In the genomic region with DNA sequence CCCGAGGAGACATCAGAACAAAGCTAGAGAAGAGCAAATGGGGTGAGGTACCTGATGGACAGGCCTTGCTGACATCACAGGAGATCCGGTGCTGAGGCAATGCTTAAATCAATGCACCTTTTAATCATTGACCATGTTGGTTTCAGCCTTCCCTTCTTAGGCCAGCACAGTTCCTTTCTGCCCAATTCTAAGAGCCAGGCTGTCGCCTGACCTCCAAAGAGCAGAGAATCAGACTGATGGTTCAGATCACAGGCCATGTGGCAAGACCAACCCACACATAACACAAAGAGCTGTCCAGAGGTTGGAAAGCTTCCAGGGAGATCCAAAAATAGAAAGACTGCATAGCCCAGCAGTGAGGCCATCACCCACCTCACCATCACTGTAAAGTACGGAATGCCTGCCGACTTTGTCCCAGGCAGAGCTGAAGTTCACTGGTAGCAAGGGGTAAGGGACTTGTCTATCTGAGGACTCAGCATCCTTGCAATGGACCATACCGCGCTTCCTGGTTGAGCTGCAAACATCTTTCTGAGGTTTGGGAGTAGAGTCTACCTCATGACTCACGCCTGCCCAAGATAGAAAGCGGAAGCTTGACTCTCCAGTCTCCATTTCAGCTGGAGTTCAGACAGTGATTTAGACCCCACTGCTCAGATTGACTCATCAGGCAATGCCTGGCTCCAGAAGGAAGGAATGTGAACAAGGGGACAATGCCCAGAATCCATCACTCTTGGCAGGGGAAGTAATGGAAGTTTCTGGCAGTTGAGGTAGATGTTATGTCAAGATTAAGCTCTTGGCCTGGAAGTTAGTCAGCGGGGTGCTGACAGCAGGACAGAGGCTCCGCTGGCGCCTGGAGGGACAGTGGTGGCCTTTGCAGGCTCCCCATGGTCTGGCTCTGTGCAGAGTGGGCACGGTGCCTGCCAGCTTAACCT, we compare ENCODE assay signal across 11 mouse cellular contexts.
DNase-seq lines count a peak whose midpoint lies in the region; ATAC-seq and TF ChIP-seq lines count a peak whose summit lies in the region.
"Had no signal": no experiment of that assay in that cellular context is flagged by ENCODE, and none has a peak within 500 bp of the region (broad histone marks: within the 10 kb centered on the region; RNA-seq: fewer than 3 reads in every experiment).

No protein-coding gene starts in this region.

- peak; percentile 89 for ATAC-seq in liver, postnatal 0 days
- no peak for ATAC-seq in kidney, embryonic 14.5 days (ENCODE audit: low FRiP score, low TSS enrichment)

- H3K36me3 ChIP-seq in liver, postnatal 0 days (replicated peaks; ENCODE audit: insufficient read depth, low read length) = no peaks in the 10 kb centered on the region
- no peaks in the 10 kb centered on the region for H3K36me3 ChIP-seq in kidney, embryonic 14.5 days (ENCODE audit: control insufficient read depth, insufficient read depth, low read length)
- H3K36me3 ChIP-seq: embryonic facial prominence, embryonic 12.5 days had no signal

- peak; percentile 53 for DNase-seq in adrenal gland, postnatal 14 days
- no peak for DNase-seq in adrenal gland, adult 2 months
- DNase-seq in lung, postnatal 10 days = peak; percentile 7
- no peak for DNase-seq in lung, adult 18-20 months
- DNase-seq in heart, adult 9 months (ENCODE audit: low spot score in 2 of 2) = peak; percentile 37 to 73
- DNase-seq in liver, postnatal 0 days = peak; percentile 31
- DNase-seq in right cerebral cortex, postnatal 25 days = no peak
- DNase-seq: thymus, postnatal 14 days had no signal

- H3K9ac ChIP-seq in liver, postnatal 0 days (replicated peaks) = no peak overlapping the region
- no peak overlapping the region for H3K9ac ChIP-seq in kidney, embryonic 14.5 days (ENCODE audit: low read depth, low read length)
- H3K9ac ChIP-seq: embryonic facial prominence, embryonic 12.5 days had no signal

- no peaks in the 10 kb centered on the region for H3K27me3 ChIP-seq in liver, postnatal 0 days (ENCODE audit: insufficient read depth, low read length)
- H3K27me3 ChIP-seq in kidney, embryonic 14.5 days (ENCODE audit: control insufficient read depth, insufficient read depth, low read length) = no peaks in the 10 kb centered on the region
- H3K27me3 ChIP-seq: embryonic facial prominence, embryonic 12.5 days had no signal

- WGBS in liver, postnatal 0 days (ENCODE audit: insufficient replicate concordance) = 50% methylated on average over 13 of the region's 13 CpGs
- WGBS in kidney, embryonic 14.5 days = 72% methylated on average over 13 of the region's 13 CpGs

- no peak overlapping the region for H3K27ac ChIP-seq in liver, postnatal 0 days (ENCODE audit: low read depth)
- H3K27ac ChIP-seq in kidney, embryonic 14.5 days (ENCODE audit: low read depth, low read length) = no peak overlapping the region
- H3K27ac ChIP-seq: embryonic facial prominence, embryonic 12.5 days had no signal

- no peak overlapping the region for H3K4me2 ChIP-seq in liver, postnatal 0 days (ENCODE audit: low read depth, low read length)
- no peak overlapping the region for H3K4me2 ChIP-seq in kidney, embryonic 14.5 days (replicated peaks; ENCODE audit: low read depth, low read length)
- H3K4me2 ChIP-seq: embryonic facial prominence, embryonic 12.5 days had no signal

- TF ChIP-seq CTCF in liver, postnatal 0 days (IDR thresholded peaks at IDR 0.05; ENCODE audit: low read depth) = no peak

- no peak overlapping the region for H3K4me3 ChIP-seq in liver, postnatal 0 days (ENCODE audit: low read depth, low read length)
- no peak overlapping the region for H3K4me3 ChIP-seq in kidney, embryonic 14.5 days (ENCODE audit: low read length)
- H3K4me3 ChIP-seq: embryonic facial prominence, embryonic 12.5 days; megakaryocyte, embryonic 14.5 days had no signal

- no peak for TF ChIP-seq EP300 in liver, postnatal 0 days (IDR thresholded peaks at IDR 0.05; ENCODE audit: low read depth)

- H3K9me3 ChIP-seq in liver, postnatal 0 days (ENCODE audit: low read length) = no peaks in the 10 kb centered on the region
- no peaks in the 10 kb centered on the region for H3K9me3 ChIP-seq in kidney, embryonic 14.5 days (ENCODE audit: control insufficient read depth, low read length)
- H3K9me3 ChIP-seq: embryonic facial prominence, embryonic 12.5 days; megakaryocyte, embryonic 14.5 days had no signal

- peaks cover 3% of the 10 kb centered on the region; the same call in 1 of the 2 replicates for H3K4me1 ChIP-seq in liver, postnatal 0 days (ENCODE audit: insufficient read depth)
- H3K4me1 ChIP-seq in kidney, embryonic 14.5 days (ENCODE audit: control insufficient read depth, insufficient read depth, low read length) = peaks cover 5% of the 10 kb centered on the region; the same call in 1 of the 2 replicates
- H3K4me1 ChIP-seq: megakaryocyte, embryonic 14.5 days had no signal

Comparison
In these comparisons a context has a peak if more than half of its experiments do, and no peak if none do; other contexts are left out.
1. DNase-seq: peak in adrenal gland, postnatal 14 days (single experiment), lung, postnatal 10 days (single experiment), heart, adult 9 months (2 of 2) and liver, postnatal 0 days (single experiment); none in adrenal gland, adult 2 months (single experiment), lung, adult 18-20 months (0 of 2) and right cerebral cortex, postnatal 25 days (single experiment).